ENCODE assay signal across 9 mouse cellular contexts in the genomic region with DNA sequence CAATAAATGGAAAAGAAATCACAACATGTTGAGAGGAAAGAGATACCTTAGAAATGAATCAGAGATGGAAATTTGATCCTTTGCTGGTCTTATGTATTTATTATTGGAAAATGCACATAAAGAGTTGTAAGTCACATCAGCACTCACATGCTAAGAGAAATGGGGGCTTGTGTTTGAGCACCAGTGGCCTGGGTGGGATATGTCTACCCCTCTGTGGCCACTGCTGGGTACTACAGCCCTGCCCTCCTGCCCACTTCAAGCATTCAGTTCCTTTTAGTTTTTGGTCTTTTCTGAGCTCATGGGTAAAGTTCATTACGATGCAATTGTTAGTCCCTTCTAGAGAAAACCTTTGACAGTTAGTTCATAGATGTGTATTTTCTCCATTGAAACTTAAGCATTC.
DNase-seq lines count a peak whose midpoint lies in the region; ATAC-seq and TF ChIP-seq lines count a peak whose summit lies in the region.
"Had no signal": no experiment of that assay in that cellular context is flagged by ENCODE, and none has a peak within 500 bp of the region (broad histone marks: within the 10 kb centered on the region; RNA-seq: fewer than 3 reads in every experiment).

No protein-coding gene starts in this region.

- H3K4me1 ChIP-seq in neural tube, embryonic 12.5 days: no peaks in the 10 kb centered on the region
- H3K4me1 ChIP-seq in neural tube, embryonic 15.5 days: no peaks in the 10 kb centered on the region
- peaks cover 8% of the 10 kb centered on the region; the same call in 1 of the 2 replicates for H3K4me1 ChIP-seq in embryonic facial prominence, embryonic 10.5 days
- H3K4me1 ChIP-seq in limb, embryonic 11.5 days (ENCODE audit: control insufficient read depth, insufficient read depth, low read length): 0 out of 2 replicates have a peak, but pooled peaks cover 5% of the 10 kb centered on the region
- H3K4me1 ChIP-seq: heart, embryonic 15.5 days had no signal

- H3K9me3 ChIP-seq in neural tube, embryonic 12.5 days: no peaks in the 10 kb centered on the region
- H3K9me3 ChIP-seq in neural tube, embryonic 15.5 days (replicated peaks): no peaks in the 10 kb centered on the region
- H3K9me3 ChIP-seq in embryonic facial prominence, embryonic 10.5 days: no peaks in the 10 kb centered on the region
- H3K9me3 ChIP-seq in limb, embryonic 11.5 days (ENCODE audit: control insufficient read depth, low read length): no peaks in the 10 kb centered on the region
- H3K9me3 ChIP-seq: heart, embryonic 15.5 days had no signal

- no peaks in the 10 kb centered on the region for H3K27me3 ChIP-seq in neural tube, embryonic 12.5 days (replicated peaks)
- H3K27me3 ChIP-seq in neural tube, embryonic 15.5 days (replicated peaks): no peaks in the 10 kb centered on the region
- H3K27me3 ChIP-seq in embryonic facial prominence, embryonic 10.5 days (replicated peaks; ENCODE audit: low read depth, poor library complexity, severe bottlenecking): no peaks in the 10 kb centered on the region
- no peaks in the 10 kb centered on the region for H3K27me3 ChIP-seq in limb, embryonic 11.5 days (ENCODE audit: control insufficient read depth, insufficient read depth, low read length)
- H3K27me3 ChIP-seq: heart, embryonic 15.5 days had no signal

- DNase-seq in gastrocnemius, adult 2 months: no peak
- no peak for DNase-seq in gastrocnemius, postnatal 25 days
- DNase-seq in embryonic facial prominence, embryonic 10.5 days (ENCODE audit: low spot score): peak; percentile 53
- DNase-seq in limb, embryonic 11.5 days (ENCODE audit: low spot score): peak; percentile 61
- DNase-seq in right cerebral cortex, postnatal 14 days: peak; percentile 28
- DNase-seq in urinary bladder, postnatal 10 days (ENCODE audit: low spot score): no peak

- no peak overlapping the region for H3K27ac ChIP-seq in gastrocnemius, adult 2 months
- H3K27ac ChIP-seq in neural tube, embryonic 12.5 days: no peak overlapping the region
- no peak overlapping the region for H3K27ac ChIP-seq in neural tube, embryonic 15.5 days (replicated peaks)
- H3K27ac ChIP-seq in embryonic facial prominence, embryonic 10.5 days (replicated peaks): no peak overlapping the region
- no peak overlapping the region for H3K27ac ChIP-seq in limb, embryonic 11.5 days (replicated peaks; ENCODE audit: low read depth, low read length)
- H3K27ac ChIP-seq: heart, embryonic 15.5 days had no signal

- H3K36me3 ChIP-seq in neural tube, embryonic 12.5 days: no peaks in the 10 kb centered on the region
- no peaks in the 10 kb centered on the region for H3K36me3 ChIP-seq in neural tube, embryonic 15.5 days
- no peaks in the 10 kb centered on the region for H3K36me3 ChIP-seq in embryonic facial prominence, embryonic 10.5 days (replicated peaks)
- no peaks in the 10 kb centered on the region for H3K36me3 ChIP-seq in limb, embryonic 11.5 days (ENCODE audit: control insufficient read depth, insufficient read depth, low read length)

- WGBS in neural tube, embryonic 12.5 days: 62% methylated on average over 1 of the region's 1 CpGs
- 59% methylated on average over 1 of the region's 1 CpGs for WGBS in neural tube, embryonic 15.5 days
- WGBS in embryonic facial prominence, embryonic 10.5 days: 60% methylated on average over 1 of the region's 1 CpGs
- WGBS in limb, embryonic 11.5 days: 41% methylated on average over 1 of the region's 1 CpGs

- TF ChIP-seq CTCF in gastrocnemius, adult 2 months (IDR thresholded peaks at IDR 0.05): peak; percentile 74

- no peak overlapping the region for H3K4me2 ChIP-seq in neural tube, embryonic 12.5 days (replicated peaks)
- no peak overlapping the region for H3K4me2 ChIP-seq in neural tube, embryonic 15.5 days
- no peak overlapping the region for H3K4me2 ChIP-seq in limb, embryonic 11.5 days (ENCODE audit: low read depth, severe bottlenecking)
- H3K4me2 ChIP-seq: heart, embryonic 15.5 days had no signal

- no peak overlapping the region for H3K4me3 ChIP-seq in gastrocnemius, adult 2 months
- no peak overlapping the region for H3K4me3 ChIP-seq in neural tube, embryonic 12.5 days
- H3K4me3 ChIP-seq in neural tube, embryonic 15.5 days (replicated peaks): no peak overlapping the region
- no peak overlapping the region for H3K4me3 ChIP-seq in embryonic facial prominence, embryonic 10.5 days
- no peak overlapping the region for H3K4me3 ChIP-seq in limb, embryonic 11.5 days (ENCODE audit: low read depth, low read length)
- H3K4me3 ChIP-seq: heart, embryonic 15.5 days had no signal

- H3K9ac ChIP-seq in neural tube, embryonic 12.5 days: no peak overlapping the region
- H3K9ac ChIP-seq in neural tube, embryonic 15.5 days (replicated peaks): no peak overlapping the region
- H3K9ac ChIP-seq in limb, embryonic 11.5 days (ENCODE audit: low read length): no peak overlapping the region
- H3K9ac ChIP-seq: heart, embryonic 15.5 days had no signal

- intact Hi-C loops in gastrocnemius, adult 2 months (cut with DNase I): loop anchor here (2.0 kb wide), 2 partner anchors 293 to 333 kb away; no protein-coding TSS in a partner anchor

- peak; percentile 87 for ATAC-seq in neural tube, embryonic 12.5 days (ENCODE audit: low FRiP score, low read depth)
- no peak; the same call in 1 of the 2 replicates for ATAC-seq in neural tube, embryonic 15.5 days (ENCODE audit: low FRiP score)
- 0 out of 2 replicates have a peak, but pooled peaks have one; percentile 60 for ATAC-seq in limb, embryonic 11.5 days (ENCODE audit: insufficient number of reproducible peaks, low FRiP score, low TSS enrichment, low read depth)

Comparison
In these comparisons a context has a peak if more than half of its experiments do, and no peak if none do; other contexts are left out.
1. DNase-seq: peak in embryonic facial prominence, embryonic 10.5 days (single experiment), limb, embryonic 11.5 days (single experiment) and right cerebral cortex, postnatal 14 days (single experiment); none in gastrocnemius, adult 2 months (single experiment), gastrocnemius, postnatal 25 days (single experiment) and urinary bladder, postnatal 10 days (single experiment).